Mouse (Mus musculus) MEL (cell line): ENCODE measurements around the gene Cltb. TPM values are rescaled to one million over a fixed set of nuclear protein-coding genes. Genes with fewer than 3 reads are reported as not detected.

Experiments
- DNase-seq: peaks from one replicate; pipeline ENCODE4 v3.0.0; 2011; ENCODE audit warnings: low read depth, low spot score
- H3K27ac ChIP-seq: 2 replicates; pipeline ENCODE4 v1.5.1; 2012; ENCODE audit warnings: low read depth, mild to moderate bottlenecking, control low read depth, low read length, moderate library complexity; ENCODE audit not compliant: control insufficient read depth
- H3K27me3 ChIP-seq, 2 experiments: fragments of 150-350 bp in 1 of 2; sonication (generic) in 1 of 2; 2 replicates each; pipeline ENCODE4 v1.6.1; 2012; ENCODE audit warnings: low read length in 2 of 2, mild to moderate bottlenecking in 2 of 2, improper control_type of control experiment in 1 of 2, moderate library complexity in 1 of 2; ENCODE audit not compliant: insufficient read depth in 2 of 2, control insufficient read depth in 1 of 2
- H3K36me3 ChIP-seq, 2 experiments: 2 replicates each; pipeline ENCODE4 v1.6.1; 2012 to 2014; ENCODE audit warnings: low read length in 2 of 2, improper control_type of control experiment in 1 of 2, inconsistent platforms in 1 of 2, mild to moderate bottlenecking in 1 of 2; ENCODE audit not compliant: insufficient read depth in 2 of 2, control insufficient read depth in 1 of 2
- H3K4me1 ChIP-seq, 2 experiments: fragments of 150-350 bp in 1 of 2; sonication (generic) in 1 of 2; 2 replicates each; pipeline ENCODE4 v1.6.1; 2012; ENCODE audit warnings: low read length in 2 of 2, improper control_type of control experiment in 1 of 2, mild to moderate bottlenecking in 1 of 2; ENCODE audit not compliant: insufficient read depth in 2 of 2, control insufficient read depth in 1 of 2
- H3K4me3 ChIP-seq, 2 experiments: fragments of 150-350 bp in 1 of 2; sonication (generic) in 1 of 2; 2 replicates each; pipeline ENCODE4 v1.5.1; 2012; ENCODE audit warnings: low read depth in 2 of 2, low read length in 2 of 2, mild to moderate bottlenecking in 2 of 2, moderate library complexity in 2 of 2, control low read depth in 1 of 2, improper control_type of control experiment in 1 of 2; ENCODE audit not compliant: control insufficient read depth in 1 of 2, insufficient read depth in 1 of 2
- H3K79me2 ChIP-seq: 2 replicates; pipeline ENCODE4 v1.6.1; 2012; ENCODE audit warnings: mild to moderate bottlenecking, low read length, moderate library complexity; ENCODE audit not compliant: control insufficient read depth, poor library complexity, insufficient read depth
- H3K9ac ChIP-seq: 2 replicates; pipeline ENCODE4 v1.6.1; 2012; ENCODE audit warnings: low read depth, mild to moderate bottlenecking, control low read depth, low read length, moderate library complexity; ENCODE audit not compliant: control insufficient read depth, poor library complexity, severe bottlenecking
- H3K9me3 ChIP-seq: fragments of 150-350 bp; sonication (generic); replicated peaks from 2 replicates; pipeline ENCODE4 v1.6.1; 2012; ENCODE audit warnings: mild to moderate bottlenecking, low read length, improper control_type of control experiment, moderate library complexity; ENCODE audit not compliant: insufficient read depth
- BHLHE40 ChIP-seq: IDR thresholded peaks from 2 replicates; pipeline ENCODE4 v1.6.1; 2012; ENCODE audit warnings: low read depth, mild to moderate bottlenecking, inconsistent platforms, low read length, improper control_type of control experiment, borderline replicate concordance
- CHD1 ChIP-seq: IDR thresholded peaks from 2 replicates; pipeline ENCODE4 v1.6.1; 2012; ENCODE audit warnings: low read depth, mild to moderate bottlenecking, inconsistent platforms, low read length, improper control_type of control experiment
- E2F4 ChIP-seq: IDR thresholded peaks from 2 replicates; pipeline ENCODE4 v1.6.1; 2011; ENCODE audit warnings: low read depth, low read length, improper control_type of control experiment, borderline replicate concordance
- ELF1 ChIP-seq: IDR thresholded peaks from 2 replicates; pipeline ENCODE4 v1.6.1; 2014; ENCODE audit warnings: low read depth, mild to moderate bottlenecking, inconsistent platforms, low read length, improper control_type of control experiment, moderate library complexity
- GABPA ChIP-seq: IDR thresholded peaks from 2 replicates; pipeline ENCODE4 v1.6.1; 2012; ENCODE audit warnings: low read depth, mild to moderate bottlenecking, inconsistent platforms, low read length, improper control_type of control experiment, moderate library complexity
- HCFC1 ChIP-seq: IDR thresholded peaks from 2 replicates; pipeline ENCODE4 v1.6.1; 2012; ENCODE audit warnings: low read depth, mild to moderate bottlenecking, inconsistent platforms, low read length, improper control_type of control experiment, moderate library complexity
- KAT2A ChIP-seq: conservative IDR thresholded peaks from 2 replicates; pipeline ENCODE4 v1.6.1; 2012; ENCODE audit warnings: low read depth, low read length, improper control_type of control experiment, inconsistent platforms
- MAFK ChIP-seq: IDR thresholded peaks from 2 replicates; pipeline ENCODE4 v1.6.1; 2011; ENCODE audit warnings: low read depth, mild to moderate bottlenecking, low read length, improper control_type of control experiment, borderline replicate concordance
- MAX ChIP-seq: IDR thresholded peaks from 2 replicates; pipeline ENCODE4 v1.6.1; 2011; ENCODE audit warnings: low read length, improper control_type of control experiment
- MAZ ChIP-seq: IDR thresholded peaks from 2 replicates; pipeline ENCODE4 v1.6.1; 2012; ENCODE audit warnings: low read depth, mild to moderate bottlenecking, inconsistent platforms, low read length, improper control_type of control experiment
- MEF2A ChIP-seq: IDR thresholded peaks from 2 replicates; pipeline ENCODE4 v1.6.1; 2014; ENCODE audit warnings: low read depth, mild to moderate bottlenecking, inconsistent platforms, low read length, improper control_type of control experiment; ENCODE audit not compliant: poor library complexity, insufficient replicate concordance, severe bottlenecking; ENCODE audit errors: extremely low read depth
- MXI1 ChIP-seq: IDR thresholded peaks from 2 replicates; pipeline ENCODE4 v1.6.1; 2011; ENCODE audit warnings: mild to moderate bottlenecking, low read depth, low read length, improper control_type of control experiment
- MYC ChIP-seq: IDR thresholded peaks from 2 replicates; pipeline ENCODE4 v1.6.1; 2011; ENCODE audit warnings: low read depth, mild to moderate bottlenecking, low read length, improper control_type of control experiment, moderate library complexity
- NELFE ChIP-seq: IDR thresholded peaks from 2 replicates; pipeline ENCODE4 v1.6.1; 2011; ENCODE audit warnings: low read depth, low read length, improper control_type of control experiment
- NRF1 ChIP-seq: IDR thresholded peaks from 2 replicates; pipeline ENCODE4 v1.6.1; 2014; ENCODE audit warnings: low read depth, mild to moderate bottlenecking, inconsistent platforms, low read length, improper control_type of control experiment, moderate library complexity; ENCODE audit not compliant: poor library complexity, insufficient read depth, severe bottlenecking
- POLR2A ChIP-seq, 2 experiments: IDR thresholded peaks; 2 replicates each; pipeline ENCODE4 v1.6.1; 2011 to 2012; ENCODE audit warnings: low read length in 2 of 2, mild to moderate bottlenecking in 2 of 2, control low read depth in 1 of 2, improper control_type of control experiment in 1 of 2, low read depth in 1 of 2, moderate library complexity in 1 of 2; ENCODE audit not compliant: control insufficient read depth in 1 of 2, insufficient read depth in 1 of 2, poor library complexity in 1 of 2
- POLR2AphosphoS2 ChIP-seq: IDR thresholded peaks from 2 replicates; pipeline ENCODE4 v1.6.1; 2011; ENCODE audit warnings: low read length, improper control_type of control experiment
- RAD21 ChIP-seq: IDR thresholded peaks from 2 replicates; pipeline ENCODE4 v1.6.1; 2011; ENCODE audit warnings: mild to moderate bottlenecking, low read depth, low read length, improper control_type of control experiment
- RCOR1 ChIP-seq: IDR thresholded peaks from 2 replicates; pipeline ENCODE4 v1.6.1; 2012; ENCODE audit warnings: low read depth, mild to moderate bottlenecking, inconsistent platforms, low read length, improper control_type of control experiment
- SMC3 ChIP-seq: IDR thresholded peaks from 2 replicates; pipeline ENCODE4 v1.6.1; 2011; ENCODE audit warnings: low read depth, low read length, improper control_type of control experiment
- TAL1 ChIP-seq: IDR thresholded peaks from 2 replicates; pipeline ENCODE4 v1.6.1; 2012; ENCODE audit warnings: mild to moderate bottlenecking, inconsistent platforms, low read length, moderate library complexity, mixed read lengths
- TBP ChIP-seq: IDR thresholded peaks from 2 replicates; pipeline ENCODE4 v1.8.0; 2011; ENCODE audit warnings: low read depth, low read length, improper control_type of control experiment
- UBTF ChIP-seq: IDR thresholded peaks from 2 replicates; pipeline ENCODE4 v1.6.1; 2012; ENCODE audit warnings: low read depth, mild to moderate bottlenecking, inconsistent platforms, low read length, improper control_type of control experiment, moderate library complexity, borderline replicate concordance; ENCODE audit not compliant: insufficient read depth
- USF1 ChIP-seq: IDR thresholded peaks from 2 replicates; pipeline ENCODE4 v1.6.1; 2014; ENCODE audit warnings: low read depth, mild to moderate bottlenecking, inconsistent platforms, low read length, improper control_type of control experiment, moderate library complexity
- USF2 ChIP-seq, 2 experiments: IDR thresholded peaks; 2 replicates each; pipeline ENCODE4 v1.6.1; 2011 to 2012; ENCODE audit warnings: improper control_type of control experiment in 2 of 2, low read length in 2 of 2, borderline replicate concordance in 1 of 2, inconsistent platforms in 1 of 2, low read depth in 1 of 2, mild to moderate bottlenecking in 1 of 2; ENCODE audit not compliant: insufficient read depth in 1 of 2
- ZKSCAN1 ChIP-seq: IDR thresholded peaks from 2 replicates; pipeline ENCODE4 v1.6.1; 2012; ENCODE audit warnings: low read depth, mild to moderate bottlenecking, inconsistent platforms, low read length, improper control_type of control experiment, moderate library complexity
- ZMIZ1 ChIP-seq: IDR thresholded peaks from 2 replicates; pipeline ENCODE4 v1.6.1; 2012; ENCODE audit warnings: low read depth, mild to moderate bottlenecking, inconsistent platforms, low read length, improper control_type of control experiment, moderate library complexity
- polyA plus RNA-seq, 2 experiments: library from polyadenylated mRNA; stranded (reverse) in 1 of 2; unstranded in 1 of 2; fragments of >175 nt in 1 of 2; fragments of >200 nt in 1 of 2; gene quantifications; 2 replicates each; pipeline versions ENCODE4 v1.2.1 to v1.2.4; 2012; ENCODE audit warnings: low replicate concordance in 2 of 2, low read depth in 1 of 2; ENCODE audit not compliant: insufficient read length in 2 of 2, insufficient read depth in 1 of 2, missing spikeins in 1 of 2
- total RNA-seq: library from RNA; depleted of rRNA; stranded (reverse); fragments of 300-350 nt; gene quantifications from 2 replicates; pipeline ENCODE4 v1.2.3, GENCODE M21; 2012

Cltb gene
- total and polyA plus RNA-seq, 3 experiments: 23.5 to 59.9 TPM; not detected in 1

DNA sequence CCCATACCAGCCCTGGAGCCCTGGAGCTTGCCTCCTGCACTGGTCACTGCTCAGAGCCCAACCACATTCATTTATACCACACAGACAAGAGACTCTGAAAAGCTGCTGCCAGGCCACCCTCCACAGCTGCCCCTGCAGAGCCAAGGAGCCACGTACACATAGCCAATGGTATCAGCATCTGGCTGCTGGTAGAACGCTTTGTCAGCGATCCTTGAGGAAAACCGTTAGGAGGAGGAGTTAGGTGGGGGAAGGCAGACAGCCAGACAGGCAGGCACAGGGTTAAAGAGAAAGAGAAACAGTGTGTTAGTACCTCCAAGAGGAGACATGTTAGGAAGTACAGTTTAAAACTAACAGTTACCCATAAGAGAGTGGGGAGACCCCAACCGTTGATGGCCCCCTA is 14.3 kb downstream of the Cltb start:
- Histone ChIP-seq H3K9ac (no peak overlapping the region), H3K27ac (no peak overlapping the region), H3K27me3 (no peaks in the 10 kb centered on the region), H3K79me2 (peaks cover 1% of the 10 kb centered on the region; the same call in 1 of the 2 replicates), H3K4me1 (no peaks in the 10 kb centered on the region), H3K4me3 (no peak overlapping the region), H3K9me3 (no peaks in the 10 kb centered on the region), H3K36me3 (peaks cover 0 to 1% of the 10 kb centered on the region in 2 experiments; a peak in 1 of 4 replicates)
- no peak for TF ChIP-seq USF2 (IDR thresholded peaks at IDR 0.05; ENCODE audit: borderline replicate concordance in 1 of 2, insufficient read depth in 1 of 2, low read depth in 1 of 2, low read length in 2 of 2)
- no peak for TF ChIP-seq POLR2A (IDR thresholded peaks at IDR 0.05; ENCODE audit: control insufficient read depth in 1 of 2, insufficient read depth in 1 of 2, low read depth in 1 of 2, low read length in 2 of 2, poor library complexity in 1 of 2)
- TF ChIP-seq BHLHE40: no peak
- no peak for TF ChIP-seq NELFE
- TF ChIP-seq MYC: no peak
- no peak for TF ChIP-seq ZMIZ1
- TF ChIP-seq SMC3: no peak
- TF ChIP-seq ELF1: no peak
- TF ChIP-seq KAT2A: no peak
- no peak for TF ChIP-seq RAD21
- no peak for TF ChIP-seq RCOR1
- TF ChIP-seq MAX: no peak
- no peak for TF ChIP-seq POLR2AphosphoS2
- TF ChIP-seq TAL1: no peak
- TF ChIP-seq TBP: no peak
- TF ChIP-seq GABPA: no peak
- TF ChIP-seq USF1: no peak
- no peak for TF ChIP-seq NRF1
- no peak for DNase-seq

DNA sequence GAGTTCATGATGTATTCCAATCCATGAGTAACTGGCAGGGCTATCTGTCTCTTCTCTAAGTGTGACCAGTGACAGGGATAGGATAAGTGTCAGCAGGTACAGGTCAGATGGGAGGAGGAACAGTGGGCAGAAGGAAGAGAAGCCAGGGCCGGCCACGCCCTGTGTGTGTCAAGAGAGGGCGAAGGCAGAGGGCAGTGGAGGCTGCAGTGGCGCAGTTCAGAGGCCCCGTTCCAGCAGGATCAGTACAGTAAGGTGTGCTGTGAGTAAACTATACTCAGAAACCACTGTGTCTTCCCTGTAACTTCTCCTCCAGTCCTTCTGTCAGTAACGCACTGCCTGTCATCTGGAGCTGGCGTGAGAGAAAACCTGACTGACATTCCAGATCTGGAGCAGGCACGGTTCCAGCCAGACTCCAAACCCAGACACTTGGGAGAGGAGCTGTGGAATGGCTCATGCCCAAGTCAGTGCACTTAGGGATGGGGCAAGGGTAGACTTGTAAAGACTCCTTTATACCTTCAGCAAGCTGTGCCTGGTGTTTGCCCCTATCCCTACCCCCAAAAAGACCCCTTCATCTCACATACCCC is 14.9 kb downstream of the Cltb start:
- H3K27ac ChIP-seq: no peak overlapping the region
- H3K27me3 ChIP-seq: no peaks in the 10 kb centered on the region
- no peak overlapping the region for H3K4me3 ChIP-seq
- no peak overlapping the region for H3K9ac ChIP-seq
- peaks cover 1 to 3% of the 10 kb centered on the region in 2 experiments; a peak in 3 of 4 replicates for H3K36me3 ChIP-seq
- H3K9me3 ChIP-seq: no peaks in the 10 kb centered on the region
- DNase-seq: no peak
- peaks cover 0 to 4% of the 10 kb centered on the region in 2 experiments; a peak in 1 of 4 replicates for H3K4me1 ChIP-seq
- TF ChIP-seq MEF2A (no peak), MYC (no peak), CHD1 (no peak), MAFK (no peak), TBP (no peak), E2F4 (no peak), GABPA (no peak), RCOR1 (no peak), NRF1 (no peak), UBTF (no peak), ZKSCAN1 (no peak), BHLHE40 (no peak), POLR2AphosphoS2 (no peak), ZMIZ1 (no peak), MXI1 (no peak), HCFC1 (no peak), USF2 (IDR thresholded peaks at IDR 0.05; ENCODE audit: borderline replicate concordance in 1 of 2, insufficient read depth in 1 of 2, low read depth in 1 of 2, low read length in 2 of 2) (no peak), MAZ (no peak)
- H3K79me2 ChIP-seq: peaks cover 4% of the 10 kb centered on the region; the same call in 1 of the 2 replicates
